Mouse (Mus musculus) embryonic fibroblast, embryonic 13.5 days (primary cell): ENCODE data around the gene Clec11a.

Source experiments
- CTCF ChIP-seq: IDR thresholded peaks from 2 replicates; pipeline ENCODE4 v1.5.1; 2011; ENCODE audit warnings: mild to moderate bottlenecking, control low read depth, low read length, moderate library complexity, borderline replicate concordance; ENCODE audit not compliant: insufficient read depth
- POLR2A ChIP-seq: IDR thresholded peaks from 2 replicates; pipeline ENCODE4 v1.6.1; 2011; ENCODE audit warnings: low read depth, mild to moderate bottlenecking, control low read depth, low read length, moderate library complexity

- TF ChIP-seq CTCF = no peak
- TF ChIP-seq POLR2A = no peak
Observed at GRCm38 (mm10) chr7:44335031-44335878, 28.6 kb upstream of the Clec11a start.
